ENCODE assay signal across 9 mouse cellular contexts in the genomic region with DNA sequence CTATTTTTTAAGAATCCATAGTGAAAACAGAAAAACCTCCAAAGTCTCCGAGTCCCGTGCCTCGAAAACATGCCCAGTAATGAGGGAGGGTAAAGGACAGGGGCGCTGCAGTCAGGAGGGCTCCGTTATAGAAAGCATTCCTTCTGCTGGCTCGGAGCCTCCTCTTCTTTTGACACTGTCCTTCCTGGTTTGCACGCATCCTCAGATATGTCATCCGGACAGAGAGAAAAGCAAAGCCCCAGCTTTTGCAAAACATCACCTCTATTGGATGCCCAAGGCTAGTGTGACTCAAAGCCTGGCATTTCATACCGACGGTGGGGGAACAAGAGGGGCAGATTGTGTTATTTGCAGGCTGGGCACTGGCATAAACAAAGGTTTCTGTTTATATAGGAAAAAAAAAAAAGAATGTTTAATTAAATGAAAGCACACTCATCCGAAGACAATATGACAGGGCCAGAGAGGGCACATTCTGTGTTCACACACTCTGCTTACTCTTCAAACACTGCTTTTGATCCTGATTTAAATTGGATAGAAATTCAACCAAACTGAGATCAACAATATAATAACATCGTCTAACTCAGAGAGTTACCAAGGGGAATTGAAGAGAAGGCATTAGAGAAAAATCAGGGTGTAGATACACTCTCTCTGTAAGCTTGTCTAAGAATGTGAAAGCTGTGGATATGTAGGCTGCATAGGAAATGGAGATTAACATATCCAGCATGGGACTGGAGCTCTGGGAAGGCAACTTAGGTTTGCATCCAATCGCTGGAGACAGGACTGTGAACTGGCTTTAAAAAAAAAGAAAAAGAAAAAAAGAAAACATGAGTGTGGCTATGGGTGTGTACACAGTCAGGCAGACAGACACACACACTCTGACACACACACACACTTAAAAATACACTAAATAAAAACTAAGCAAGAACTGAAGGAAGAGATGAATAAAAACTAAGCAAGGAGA.
A peak's percentile ranks its signal among the peaks of the same experiment; 100 is the strongest.
DNase-seq lines count a peak whose midpoint lies in the region; ATAC-seq lines count a peak whose summit lies in the region.
"Had no signal": no experiment of that assay in that cellular context is flagged by ENCODE, and none has a peak within 500 bp of the region (broad histone marks: within the 10 kb centered on the region; RNA-seq: fewer than 3 reads in every experiment).

No protein-coding gene starts in this region.

- H3K27ac ChIP-seq in liver, embryonic 11.5 days (ENCODE audit: low read depth, low read length), result no peak overlapping the region
- H3K27ac ChIP-seq in liver, embryonic 12.5 days, result no peak overlapping the region
- H3K27ac ChIP-seq in forebrain, embryonic 15.5 days (replicated peaks), result peak overlapping the region; percentile 76
- peak overlapping the region; percentile 70 for H3K27ac ChIP-seq in midbrain, embryonic 14.5 days (replicated peaks; ENCODE audit: low read depth, low read length)

- DNase-seq in cerebellum, postnatal 25 days, result peak; percentile 16 to 18
- DNase-seq in cerebellum, adult 9-11 months, result no peak
- no peak for DNase-seq in liver, embryonic 11.5 days (ENCODE audit: low spot score)
- peak; percentile 49 for DNase-seq in midbrain, embryonic 14.5 days
- no peak for DNase-seq in kidney, postnatal 4 days
- DNase-seq in kidney, postnatal 36 days, result no peak

- no peak overlapping the region for H3K9ac ChIP-seq in liver, embryonic 11.5 days (ENCODE audit: low read depth, low read length)
- H3K9ac ChIP-seq in liver, embryonic 12.5 days, result no peak overlapping the region
- peak overlapping the region; percentile 35; the same call in 1 of the 2 replicates for H3K9ac ChIP-seq in forebrain, embryonic 15.5 days (replicated peaks)
- no peak overlapping the region for H3K9ac ChIP-seq in midbrain, embryonic 14.5 days (replicated peaks; ENCODE audit: low read length)

- no peaks in the 10 kb centered on the region for H3K36me3 ChIP-seq in liver, embryonic 11.5 days (ENCODE audit: control insufficient read depth, insufficient read depth, low read length)
- no peaks in the 10 kb centered on the region for H3K36me3 ChIP-seq in liver, embryonic 12.5 days
- no peaks in the 10 kb centered on the region for H3K36me3 ChIP-seq in forebrain, embryonic 15.5 days
- H3K36me3 ChIP-seq in midbrain, embryonic 14.5 days (ENCODE audit: control insufficient read depth, insufficient read depth, low read length), result no peaks in the 10 kb centered on the region

- no peak overlapping the region for H3K4me3 ChIP-seq in liver, embryonic 11.5 days (ENCODE audit: low read depth, low read length)
- H3K4me3 ChIP-seq in liver, embryonic 12.5 days, result no peak overlapping the region
- no peak overlapping the region for H3K4me3 ChIP-seq in forebrain, embryonic 15.5 days
- no peak overlapping the region for H3K4me3 ChIP-seq in midbrain, embryonic 14.5 days (replicated peaks; ENCODE audit: low read depth, low read length)
- H3K4me3 ChIP-seq: megakaryocyte, embryonic 14.5 days had no signal

- peak; percentile 34; the same call in 1 of the 2 replicates for ATAC-seq in liver, embryonic 11.5 days (replicated peaks; ENCODE audit: low FRiP score)
- ATAC-seq in liver, embryonic 12.5 days, result no peak
- peak; percentile 76 for ATAC-seq in forebrain, embryonic 15.5 days (replicated peaks)
- ATAC-seq in midbrain, embryonic 14.5 days (ENCODE audit: low FRiP score, low TSS enrichment), result peak; percentile 51; the same call in 1 of the 2 replicates

- no peak overlapping the region for H3K4me2 ChIP-seq in liver, embryonic 11.5 days
- H3K4me2 ChIP-seq in liver, embryonic 12.5 days, result no peak overlapping the region
- H3K4me2 ChIP-seq in forebrain, embryonic 15.5 days (replicated peaks), result 0 out of 2 replicates have a peak overlapping the region, but pooled peaks have one; percentile 16
- H3K4me2 ChIP-seq in midbrain, embryonic 14.5 days (ENCODE audit: low read length), result peak overlapping the region; percentile 16

- H3K4me1 ChIP-seq in liver, embryonic 11.5 days (replicated peaks; ENCODE audit: control insufficient read depth, insufficient read depth, low read length), result no peaks in the 10 kb centered on the region
- no peaks in the 10 kb centered on the region for H3K4me1 ChIP-seq in liver, embryonic 12.5 days
- peaks cover 20% of the 10 kb centered on the region for H3K4me1 ChIP-seq in forebrain, embryonic 15.5 days
- peaks cover 20% of the 10 kb centered on the region; the same call in 1 of the 2 replicates for H3K4me1 ChIP-seq in midbrain, embryonic 14.5 days (ENCODE audit: control insufficient read depth, insufficient read depth, low read length)
- H3K4me1 ChIP-seq: megakaryocyte, embryonic 14.5 days had no signal

- no peaks in the 10 kb centered on the region for H3K9me3 ChIP-seq in liver, embryonic 11.5 days (ENCODE audit: control insufficient read depth, low read length)
- no peaks in the 10 kb centered on the region for H3K9me3 ChIP-seq in liver, embryonic 12.5 days (replicated peaks)
- no peaks in the 10 kb centered on the region for H3K9me3 ChIP-seq in forebrain, embryonic 15.5 days
- H3K9me3 ChIP-seq in midbrain, embryonic 14.5 days (ENCODE audit: control insufficient read depth, low read length), result no peaks in the 10 kb centered on the region

- no peaks in the 10 kb centered on the region for H3K27me3 ChIP-seq in liver, embryonic 11.5 days (replicated peaks; ENCODE audit: control insufficient read depth, insufficient read depth, low read length)
- no peaks in the 10 kb centered on the region for H3K27me3 ChIP-seq in liver, embryonic 12.5 days (replicated peaks)
- H3K27me3 ChIP-seq in forebrain, embryonic 15.5 days, result no peaks in the 10 kb centered on the region
- no peaks in the 10 kb centered on the region for H3K27me3 ChIP-seq in midbrain, embryonic 14.5 days (ENCODE audit: control insufficient read depth, insufficient read depth, low read length)
- H3K27me3 ChIP-seq: megakaryocyte, embryonic 14.5 days had no signal

- WGBS in liver, embryonic 11.5 days, result 60% methylated on average over 13 of the region's 13 CpGs
- WGBS in liver, embryonic 12.5 days (ENCODE audit: insufficient replicate concordance), result 54% methylated on average over 13 of the region's 13 CpGs
- WGBS in forebrain, embryonic 15.5 days, result 26% methylated on average over 13 of the region's 13 CpGs
- 33% methylated on average over 13 of the region's 13 CpGs for WGBS in midbrain, embryonic 14.5 days

Comparison
In these comparisons a context has a peak if more than half of its experiments do, and no peak if none do; other contexts are left out.
1. DNase-seq: peak in cerebellum, postnatal 25 days (2 of 2) and midbrain, embryonic 14.5 days (single experiment); none in cerebellum, adult 9-11 months (single experiment), liver, embryonic 11.5 days (single experiment), kidney, postnatal 4 days (0 of 2) and kidney, postnatal 36 days (0 of 2).
2. H3K27ac ChIP-seq: peak in forebrain, embryonic 15.5 days (single experiment) and midbrain, embryonic 14.5 days (single experiment); none in liver, embryonic 11.5 days (single experiment) and liver, embryonic 12.5 days (single experiment).
3. H3K4me2 ChIP-seq: peak in forebrain, embryonic 15.5 days (single experiment) and midbrain, embryonic 14.5 days (single experiment); none in liver, embryonic 11.5 days (single experiment) and liver, embryonic 12.5 days (single experiment).